Mouse (Mus musculus) activated CD4-positive, CD25-positive, alpha-beta regulatory T cell, adult 9 weeks (primary cell): ENCODE measurements around the gene Zfp966. TPM values are rescaled to one million over a fixed set of nuclear protein-coding genes. Genes with fewer than 3 reads are reported as not detected.

Experiments used
- polyA plus RNA-seq: library from polyadenylated mRNA; unstranded; fragments of 100-300 nt; shearing (Covaris generic); gene quantifications from one replicate; pipeline ENCODE4 v1.2.1, GENCODE M21; 2017

Gene Zfp966
- 7.9 TPM for polyA plus RNA-seq

GRCm38 (mm10) chr2:175931000-175931399, at the start of gene Zfp966:
TSS of gene Zfp966 (minus strand) at chr2:175931100.

GRCm38 (mm10) chr2:175965031-175965430, 34.1 kb upstream of the Zfp966 start, which contains the start of gene Gm2026:
TSS of gene Gm2026 (plus strand) at chr2:175965331.

DNA sequence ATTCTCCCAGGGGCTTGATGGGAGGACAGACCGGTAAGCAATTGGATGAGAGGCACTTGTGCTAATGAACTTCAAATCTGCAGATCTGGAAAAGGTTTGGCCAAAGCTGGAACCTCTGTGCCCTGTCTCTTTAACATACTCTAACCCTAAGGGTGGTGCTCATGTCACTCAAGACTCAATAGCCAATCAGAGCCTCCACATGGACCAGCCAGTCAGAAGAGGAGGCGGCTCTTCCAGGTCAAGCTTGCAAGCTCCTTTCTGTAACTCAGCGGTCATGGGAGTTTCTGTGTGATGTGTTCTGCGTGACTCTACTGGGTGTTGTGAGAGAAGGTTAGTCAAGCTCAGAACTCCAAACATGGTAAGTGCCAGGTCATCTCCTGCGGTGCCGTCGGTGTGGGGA, 61.9 kb downstream of the Zfp966 start, which contains the start of gene Gm6710:
TSS of gene Gm6710 (plus strand) at position 196 of the 400 bp plus-strand sequence.

Other genes starting within 250 kb of the Zfp966 start
- not detected for gene Zfp969, start 227.5 kb downstream of the Zfp966 start, polyA plus RNA-seq
- 11.4 TPM for gene Gm2007, start 189.6 kb downstream of the Zfp966 start, polyA plus RNA-seq
- gene Gm14288, start 130.0 kb downstream of the Zfp966 start, polyA plus RNA-seq, result not detected
- 4.8 TPM for gene Gm6710, start 61.9 kb downstream of the Zfp966 start, polyA plus RNA-seq
- gene Gm2026, start 34.2 kb upstream of the Zfp966 start, polyA plus RNA-seq, result 9.8 TPM
- gene Gm2004, start 218.7 kb upstream of the Zfp966 start, polyA plus RNA-seq, result not detected